In genomic region chr12:33593685-33594084, GRCm38 (mm10) we compare ENCODE assay signal across 22 mouse cellular contexts.
DNase-seq lines count a peak whose midpoint lies in the region; ATAC-seq lines count a peak whose summit lies in the region.
"Had no signal": no experiment of that assay in that cellular context is flagged by ENCODE, and none has a peak within 500 bp of the region (broad histone marks: within the 10 kb centered on the region; RNA-seq: fewer than 3 reads in every experiment).

No protein-coding gene starts in this region.

- H3K27me3 ChIP-seq in limb, embryonic 11.5 days (ENCODE audit: control insufficient read depth, insufficient read depth, low read length): no peaks in the 10 kb centered on the region
- no peaks in the 10 kb centered on the region for H3K27me3 ChIP-seq in limb, embryonic 10.5 days (ENCODE audit: low read depth, poor library complexity, severe bottlenecking)
- no peaks in the 10 kb centered on the region for H3K27me3 ChIP-seq in embryonic facial prominence, embryonic 11.5 days (ENCODE audit: control insufficient read depth, insufficient read depth, low read length)
- H3K27me3 ChIP-seq: embryonic facial prominence, embryonic 15.5 days; forebrain, embryonic 12.5 days; heart, embryonic 13.5 days; hindbrain, embryonic 15.5 days; liver, embryonic 12.5 days; midbrain, embryonic 12.5 days; Patski; stomach, embryonic 15.5 days had no signal

- no peak overlapping the region for H3K9ac ChIP-seq in limb, embryonic 11.5 days (ENCODE audit: low read length)
- no peak overlapping the region for H3K9ac ChIP-seq in embryonic facial prominence, embryonic 11.5 days (replicated peaks; ENCODE audit: low read length)
- H3K9ac ChIP-seq: embryonic facial prominence, embryonic 15.5 days; forebrain, embryonic 12.5 days; heart, embryonic 13.5 days; hindbrain, embryonic 15.5 days; liver, embryonic 12.5 days; liver, postnatal 0 days; midbrain, embryonic 12.5 days; stomach, embryonic 15.5 days had no signal

- H3K4me2 ChIP-seq in limb, embryonic 11.5 days (ENCODE audit: low read depth, severe bottlenecking): no peak overlapping the region
- H3K4me2 ChIP-seq in embryonic facial prominence, embryonic 11.5 days (ENCODE audit: low read depth, low read length): no peak overlapping the region
- H3K4me2 ChIP-seq: liver, embryonic 12.5 days; midbrain, embryonic 12.5 days had no signal

- no peaks in the 10 kb centered on the region for H3K36me3 ChIP-seq in limb, embryonic 11.5 days (ENCODE audit: control insufficient read depth, insufficient read depth, low read length)
- H3K36me3 ChIP-seq in limb, embryonic 10.5 days: no peaks in the 10 kb centered on the region
- H3K36me3 ChIP-seq in embryonic facial prominence, embryonic 11.5 days (replicated peaks; ENCODE audit: control insufficient read depth, insufficient read depth, low read depth, low read length): no peaks in the 10 kb centered on the region
- H3K36me3 ChIP-seq: embryonic facial prominence, embryonic 15.5 days; forebrain, embryonic 12.5 days; G1E; heart, embryonic 13.5 days; hindbrain, embryonic 15.5 days; liver, embryonic 12.5 days; midbrain, embryonic 12.5 days; stomach, embryonic 15.5 days had no signal

- H3K9me3 ChIP-seq in limb, embryonic 11.5 days (ENCODE audit: control insufficient read depth, low read length): no peaks in the 10 kb centered on the region
- no peaks in the 10 kb centered on the region for H3K9me3 ChIP-seq in limb, embryonic 10.5 days (replicated peaks)
- no peaks in the 10 kb centered on the region for H3K9me3 ChIP-seq in embryonic facial prominence, embryonic 11.5 days (replicated peaks; ENCODE audit: control insufficient read depth, low read length)
- H3K9me3 ChIP-seq: embryonic facial prominence, embryonic 15.5 days; forebrain, embryonic 12.5 days; G1E; heart, embryonic 13.5 days; hindbrain, embryonic 15.5 days; liver, embryonic 12.5 days; midbrain, embryonic 12.5 days; stomach, embryonic 15.5 days had no signal

- 16% methylated on average over 4 of the region's 4 CpGs for WGBS in limb, embryonic 11.5 days
- WGBS in limb, embryonic 10.5 days: 31% methylated on average over 4 of the region's 4 CpGs
- 48% methylated on average over 4 of the region's 4 CpGs for WGBS in embryonic facial prominence, embryonic 11.5 days

- no peak overlapping the region for H3K27ac ChIP-seq in limb, embryonic 11.5 days (replicated peaks; ENCODE audit: low read depth, low read length)
- no peak overlapping the region for H3K27ac ChIP-seq in limb, embryonic 10.5 days
- no peak overlapping the region for H3K27ac ChIP-seq in embryonic facial prominence, embryonic 11.5 days (replicated peaks; ENCODE audit: low read depth, low read length)
- H3K27ac ChIP-seq: embryonic facial prominence, embryonic 15.5 days; forebrain, embryonic 12.5 days; heart, embryonic 13.5 days; hindbrain, embryonic 15.5 days; liver, embryonic 12.5 days; midbrain, embryonic 12.5 days had no signal

- peaks cover 13% of the 10 kb centered on the region for H3K4me1 ChIP-seq in limb, embryonic 11.5 days (ENCODE audit: control insufficient read depth, insufficient read depth, low read length)
- H3K4me1 ChIP-seq in limb, embryonic 10.5 days: peaks cover 36% of the 10 kb centered on the region
- no peaks in the 10 kb centered on the region for H3K4me1 ChIP-seq in embryonic facial prominence, embryonic 11.5 days (ENCODE audit: control insufficient read depth, insufficient read depth, low read length)
- H3K4me1 ChIP-seq: heart, embryonic 13.5 days; hindbrain, embryonic 15.5 days; liver, embryonic 12.5 days; midbrain, embryonic 12.5 days; stomach, embryonic 15.5 days had no signal

- peak; percentile 20 for DNase-seq in embryo, embryonic 11.5 days (ENCODE audit: low read depth, low spot score)
- DNase-seq in embryo, embryonic 10 days (ENCODE audit: low spot score): no peak
- DNase-seq in limb, embryonic 11.5 days (ENCODE audit: low spot score): peak; percentile 48
- no peak for DNase-seq in limb, embryonic 10.5 days (ENCODE audit: low spot score)
- peak; percentile 24 for DNase-seq in embryonic facial prominence, embryonic 11.5 days (ENCODE audit: low spot score)
- no peak for DNase-seq in adrenal gland, postnatal 25 days
- no peak for DNase-seq in cerebellum, adult 11 months
- DNase-seq: gastrocnemius, postnatal 10 days; heart, postnatal 10 days; kidney, adult 9 months; liver, postnatal 0 days; lung, postnatal 36 days; right cerebral cortex, postnatal 25 days had no signal

- peak; percentile 47; the same call in 1 of the 2 replicates for ATAC-seq in limb, embryonic 11.5 days (ENCODE audit: insufficient number of reproducible peaks, low FRiP score, low TSS enrichment, low read depth)
- no peak for ATAC-seq in embryonic facial prominence, embryonic 11.5 days (replicated peaks; ENCODE audit: insufficient number of reproducible peaks, low FRiP score, low TSS enrichment, low read depth)
- ATAC-seq: liver, embryonic 12.5 days; liver, postnatal 0 days; Patski had no signal

- no peak overlapping the region for H3K4me3 ChIP-seq in limb, embryonic 11.5 days (ENCODE audit: low read depth, low read length)
- no peak overlapping the region for H3K4me3 ChIP-seq in limb, embryonic 10.5 days
- no peak overlapping the region for H3K4me3 ChIP-seq in embryonic facial prominence, embryonic 11.5 days (ENCODE audit: low read depth, low read length)
- H3K4me3 ChIP-seq: embryonic facial prominence, embryonic 15.5 days; forebrain, embryonic 12.5 days; heart, embryonic 13.5 days; hindbrain, embryonic 15.5 days; liver, embryonic 12.5 days; midbrain, embryonic 12.5 days had no signal

Comparison
In these comparisons a context has a peak if more than half of its experiments do, and no peak if none do; other contexts are left out.
1. DNase-seq: peak in embryo, embryonic 11.5 days (single experiment), limb, embryonic 11.5 days (single experiment) and embryonic facial prominence, embryonic 11.5 days (single experiment); none in embryo, embryonic 10 days (single experiment), limb, embryonic 10.5 days (single experiment), adrenal gland, postnatal 25 days (single experiment) and cerebellum, adult 11 months (single experiment).